Mouse (Mus musculus) neural tube, embryonic 15.5 days (tissue): Measurements from ENCODE around the gene Ank3. TPM values are rescaled to one million over a fixed set of nuclear protein-coding genes. Genes with fewer than 3 reads are reported as not detected.

Experiments
- ATAC-seq: fragments of 200-750 bp; cut with Nextera tagmentation; 2 replicates; pipeline ENCODE4 v1.8.0; 2017; ENCODE audit warnings: mild to moderate bottlenecking, moderate TSS enrichment, moderate library complexity; ENCODE audit not compliant: low FRiP score
- H3K27ac ChIP-seq: fragments of 300-500 bp; sonication (generic); replicated peaks from 2 replicates; pipeline ENCODE4 v1.5.1; 2015; ENCODE audit warnings: mild to moderate bottlenecking, inconsistent platforms
- H3K27me3 ChIP-seq: fragments of 300-500 bp; sonication (generic); replicated peaks from 2 replicates; pipeline ENCODE4 v1.6.1; 2015; ENCODE audit warnings: inconsistent platforms
- H3K36me3 ChIP-seq: fragments of 300-500 bp; sonication (generic); 2 replicates; pipeline ENCODE4 v1.6.1; 2015; ENCODE audit warnings: inconsistent platforms
- H3K4me1 ChIP-seq: fragments of 300-500 bp; sonication (generic); 2 replicates; pipeline ENCODE4 v1.6.1; 2015; ENCODE audit warnings: inconsistent platforms
- H3K4me2 ChIP-seq: fragments of 300-500 bp; sonication (generic); 2 replicates; pipeline ENCODE4 v1.6.1; 2015; ENCODE audit warnings: inconsistent platforms, mild to moderate bottlenecking, moderate library complexity
- H3K4me3 ChIP-seq: fragments of 300-500 bp; sonication (generic); replicated peaks from 2 replicates; pipeline ENCODE4 v1.5.1; 2015; ENCODE audit warnings: mild to moderate bottlenecking, inconsistent platforms
- H3K9ac ChIP-seq: fragments of 300-500 bp; sonication (generic); replicated peaks from 2 replicates; pipeline ENCODE4 v1.6.1; 2015; ENCODE audit warnings: mild to moderate bottlenecking, inconsistent platforms
- H3K9me3 ChIP-seq: fragments of 300-500 bp; sonication (generic); replicated peaks from 2 replicates; pipeline ENCODE4 v1.6.1; 2016; ENCODE audit warnings: inconsistent platforms
- WGBS: fragments of 180-500 bp; shearing (Covaris S2); methylation state at CpG from one replicate; pipeline ENCODE4 v1.1.7; 2015; ENCODE audit warnings: mixed read lengths; 5-methylcytosine and 5-hydroxymethylcytosine counted together
- polyA plus RNA-seq: library from polyadenylated mRNA; unstranded; fragments of >200 nt; fragmentation: Nextera tagmentation; extraction: Ambion mirVana; gene quantifications from 2 replicates; pipeline ENCODE4 v1.2.1, GENCODE M21; 2015

Ank3 gene
- polyA plus RNA-seq, 1 experiment from 2014 or later: 89.5 TPM

GRCm38 (mm10) chr10:69951426-69951825 lies 552.9 kb downstream of the Ank3 start:
- H3K9me3 ChIP-seq: no peaks in the 10 kb centered on the region
- no peak overlapping the region for H3K4me2 ChIP-seq
- H3K4me1 ChIP-seq: peaks cover 7% of the 10 kb centered on the region
- no peak overlapping the region for H3K9ac ChIP-seq
- H3K36me3 ChIP-seq: peaks cover 12% of the 10 kb centered on the region
- 82% methylated on average over 4 of the region's 4 CpGs for WGBS
- H3K4me3 ChIP-seq: no peak overlapping the region
- H3K27ac ChIP-seq: no peak overlapping the region
- no peaks in the 10 kb centered on the region for H3K27me3 ChIP-seq
- no peak for ATAC-seq

- peaks cover 12% of the 10 kb centered on the region for H3K36me3 ChIP-seq
- no peak for ATAC-seq
- no peaks in the 10 kb centered on the region for H3K27me3 ChIP-seq
- H3K9ac ChIP-seq: no peak overlapping the region
- H3K4me3 ChIP-seq: no peak overlapping the region
- H3K4me2 ChIP-seq: no peak overlapping the region
- no peaks in the 10 kb centered on the region for H3K4me1 ChIP-seq
- 83% methylated on average over 1 of the region's 1 CpGs for WGBS
- no peaks in the 10 kb centered on the region for H3K9me3 ChIP-seq
- no peak overlapping the region; the same call in 1 of the 2 replicates for H3K27ac ChIP-seq
Observed at GRCm38 (mm10) chr10:69952316-69952715, 553.7 kb downstream of the Ank3 start.

GRCm38 (mm10) chr10:69954657-69955267 lies 556.2 kb downstream of the Ank3 start:
- Histone ChIP-seq H3K4me3 (no peak overlapping the region), H3K4me1 (no peaks in the 10 kb centered on the region), H3K27me3 (no peaks in the 10 kb centered on the region), H3K27ac (no peak overlapping the region), H3K36me3 (peaks cover 15% of the 10 kb centered on the region), H3K4me2 (no peak overlapping the region), H3K9me3 (no peaks in the 10 kb centered on the region), H3K9ac (no peak overlapping the region)
- 87% methylated on average over 9 of the region's 9 CpGs for WGBS
- ATAC-seq: no peak

- H3K4me1 ChIP-seq: no peaks in the 10 kb centered on the region
- no peaks in the 10 kb centered on the region for H3K27me3 ChIP-seq
- H3K9me3 ChIP-seq: no peaks in the 10 kb centered on the region
- H3K4me2 ChIP-seq: no peak overlapping the region
- no peak overlapping the region for H3K9ac ChIP-seq
- peaks cover 26% of the 10 kb centered on the region; the same call in 1 of the 2 replicates for H3K36me3 ChIP-seq
- no peak overlapping the region for H3K4me3 ChIP-seq
- no peak overlapping the region for H3K27ac ChIP-seq
- ATAC-seq: no peak
- 89% methylated on average over 7 of the region's 7 CpGs for WGBS
Observed at GRCm38 (mm10) chr10:69962226-69962625, 563.7 kb downstream of the Ank3 start.

- WGBS: 82% methylated on average over 7 of the region's 7 CpGs
- Histone ChIP-seq H3K27me3 (no peaks in the 10 kb centered on the region), H3K4me1 (no peaks in the 10 kb centered on the region), H3K27ac (no peak overlapping the region), H3K9ac (no peak overlapping the region), H3K4me2 (no peak overlapping the region), H3K9me3 (no peaks in the 10 kb centered on the region), H3K4me3 (no peak overlapping the region), H3K36me3 (peaks cover 26% of the 10 kb centered on the region; the same call in 1 of the 2 replicates)
- ATAC-seq: no peak
Observed at GRCm38 (mm10) chr10:69962976-69963375, 564.4 kb downstream of the Ank3 start.

- Histone ChIP-seq H3K36me3 (0 out of 2 replicates have a peak, but pooled peaks cover 24% of the 10 kb centered on the region), H3K27ac (no peak overlapping the region), H3K4me3 (no peak overlapping the region), H3K9me3 (no peaks in the 10 kb centered on the region), H3K4me1 (no peaks in the 10 kb centered on the region), H3K27me3 (no peaks in the 10 kb centered on the region), H3K4me2 (no peak overlapping the region), H3K9ac (no peak overlapping the region)
- WGBS: 11% methylated on average over 5 of the region's 5 CpGs
- no peak for ATAC-seq
Observed at GRCm38 (mm10) chr10:69964611-69965010, 566.0 kb downstream of the Ank3 start.

- Histone ChIP-seq H3K27me3 (no peaks in the 10 kb centered on the region), H3K27ac (no peak overlapping the region), H3K4me2 (no peak overlapping the region), H3K36me3 (0 out of 2 replicates have a peak, but pooled peaks cover 21% of the 10 kb centered on the region), H3K9ac (no peak overlapping the region), H3K4me1 (no peaks in the 10 kb centered on the region), H3K4me3 (no peak overlapping the region), H3K9me3 (no peaks in the 10 kb centered on the region)
- ATAC-seq: no peak
- 83% methylated on average over 6 of the region's 6 CpGs for WGBS
Observed at GRCm38 (mm10) chr10:69965085-69965484, 566.5 kb downstream of the Ank3 start.

GRCm38 (mm10) chr10:69967994-69968393 lies 569.4 kb downstream of the Ank3 start:
- 0 out of 2 replicates have a peak, but pooled peaks cover 3% of the 10 kb centered on the region for H3K36me3 ChIP-seq
- no peaks in the 10 kb centered on the region for H3K27me3 ChIP-seq
- no peaks in the 10 kb centered on the region for H3K4me1 ChIP-seq
- no peak overlapping the region for H3K27ac ChIP-seq
- H3K9ac ChIP-seq: no peak overlapping the region
- H3K4me2 ChIP-seq: no peak overlapping the region
- H3K9me3 ChIP-seq: no peaks in the 10 kb centered on the region
- WGBS: 79% methylated on average over 3 of the region's 4 CpGs
- ATAC-seq: no peak
- no peak overlapping the region for H3K4me3 ChIP-seq

- H3K4me1 ChIP-seq: no peaks in the 10 kb centered on the region
- WGBS: 97% methylated on average over 2 of the region's 2 CpGs
- H3K27me3 ChIP-seq: no peaks in the 10 kb centered on the region
- H3K4me3 ChIP-seq: no peak overlapping the region
- H3K27ac ChIP-seq: no peak overlapping the region
- H3K36me3 ChIP-seq: peaks cover 63% of the 10 kb centered on the region
- H3K4me2 ChIP-seq: no peak overlapping the region
- H3K9ac ChIP-seq: no peak overlapping the region
- no peaks in the 10 kb centered on the region for H3K9me3 ChIP-seq
- no peak for ATAC-seq
Observed at GRCm38 (mm10) chr10:69979636-69980035, 581.1 kb downstream of the Ank3 start.

GRCm38 (mm10) chr10:69981386-69982097 lies 583.0 kb downstream of the Ank3 start:
- H3K4me3 ChIP-seq: no peak overlapping the region
- no peaks in the 10 kb centered on the region for H3K27me3 ChIP-seq
- 83% methylated on average over 21 of the region's 21 CpGs for WGBS
- no peak for ATAC-seq
- no peak overlapping the region for H3K27ac ChIP-seq
- H3K9ac ChIP-seq: no peak overlapping the region
- H3K4me1 ChIP-seq: no peaks in the 10 kb centered on the region
- H3K36me3 ChIP-seq: peaks cover 61% of the 10 kb centered on the region
- no peak overlapping the region for H3K4me2 ChIP-seq
- no peaks in the 10 kb centered on the region for H3K9me3 ChIP-seq

GRCm38 (mm10) chr10:69982701-69983100 lies 584.1 kb downstream of the Ank3 start:
- 96% methylated on average over 4 of the region's 4 CpGs for WGBS
- ATAC-seq: no peak
- no peak overlapping the region for H3K9ac ChIP-seq
- no peak overlapping the region for H3K4me3 ChIP-seq
- H3K4me1 ChIP-seq: no peaks in the 10 kb centered on the region
- H3K27me3 ChIP-seq: no peaks in the 10 kb centered on the region
- H3K4me2 ChIP-seq: no peak overlapping the region
- H3K27ac ChIP-seq: no peak overlapping the region
- no peaks in the 10 kb centered on the region for H3K9me3 ChIP-seq
- H3K36me3 ChIP-seq: peaks cover 63% of the 10 kb centered on the region

- Histone ChIP-seq H3K4me1 (no peaks in the 10 kb centered on the region), H3K4me3 (no peak overlapping the region), H3K36me3 (peaks cover 81% of the 10 kb centered on the region), H3K9ac (no peak overlapping the region), H3K27me3 (no peaks in the 10 kb centered on the region), H3K27ac (no peak overlapping the region), H3K9me3 (peaks cover 5% of the 10 kb centered on the region; the same call in 1 of the 2 replicates), H3K4me2 (no peak overlapping the region)
- ATAC-seq: no peak
- 97% methylated on average over 11 of the region's 11 CpGs for WGBS
Observed at GRCm38 (mm10) chr10:69987496-69987895, 588.9 kb downstream of the Ank3 start.
